ENCODE assay signal across 9 mouse cellular contexts in the genomic region with DNA sequence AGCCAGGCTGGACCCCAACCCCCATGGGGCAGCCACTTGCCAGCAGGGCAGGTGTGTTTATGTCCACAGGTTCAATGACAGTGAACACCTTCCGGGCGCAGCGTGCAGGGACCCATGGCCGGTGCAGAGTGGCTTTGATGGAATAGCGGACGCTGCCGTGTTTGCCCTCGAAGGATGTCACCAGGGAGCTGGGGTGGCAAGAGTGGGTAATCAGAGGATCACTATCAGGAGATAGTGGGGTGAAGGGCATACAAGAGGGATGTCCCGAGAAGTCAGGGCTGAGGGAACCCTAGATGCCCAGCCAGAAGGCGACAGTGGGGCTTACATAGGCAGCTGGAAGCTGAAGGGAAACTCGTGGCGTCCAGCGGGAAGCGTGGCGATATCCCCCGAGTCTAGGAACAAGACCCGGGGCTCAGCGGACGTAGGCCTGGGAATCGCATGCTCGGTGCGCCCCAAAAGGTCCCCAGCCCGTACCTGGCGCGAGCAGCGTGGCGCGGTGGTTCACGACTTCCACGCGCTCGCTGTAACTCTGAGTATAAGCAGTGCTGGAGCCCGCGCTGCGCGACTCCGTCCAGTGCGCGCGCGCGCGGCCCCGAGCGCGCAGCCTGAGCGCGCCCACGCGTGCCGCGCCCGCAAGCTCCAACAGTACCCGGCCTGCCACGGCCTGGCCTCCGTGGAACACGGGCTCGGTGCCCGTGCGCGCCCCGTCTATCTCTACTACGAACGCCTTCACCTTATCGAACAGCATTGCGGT. TPM values are rescaled to one million over a fixed set of nuclear protein-coding genes. Genes with fewer than 3 reads are reported as not detected.
DNase-seq lines count a peak whose midpoint lies in the region; ATAC-seq and TF ChIP-seq lines count a peak whose summit lies in the region.
"Had no signal": no experiment of that assay in that cellular context is flagged by ENCODE, and none has a peak within 500 bp of the region (broad histone marks: within the 10 kb centered on the region; RNA-seq: fewer than 3 reads in every experiment).

No protein-coding gene starts in this region.

- peaks cover 5% of the 10 kb centered on the region; the same call in 1 of the 2 replicates for H3K36me3 ChIP-seq in heart, embryonic 10.5 days
- peaks cover 14% of the 10 kb centered on the region for H3K36me3 ChIP-seq in ES-Bruce4 (ENCODE audit: control insufficient read depth, insufficient read depth, low read length, poor library complexity, severe bottlenecking)
- peaks cover 11% of the 10 kb centered on the region; the same call in 1 of the 2 replicates for H3K36me3 ChIP-seq in embryonic facial prominence, embryonic 15.5 days
- peaks cover 10% of the 10 kb centered on the region; the same call in 1 of the 2 replicates for H3K36me3 ChIP-seq in intestine, embryonic 14.5 days (ENCODE audit: control insufficient read depth, insufficient read depth, low read length)
- peaks cover 2% of the 10 kb centered on the region; the same call in 1 of the 2 replicates for H3K36me3 ChIP-seq in midbrain, embryonic 11.5 days (ENCODE audit: control insufficient read depth, insufficient read depth, low read length)

- whole genome bisulfite sequencing in heart, embryonic 10.5 days = 3% methylated on average over 66 of the region's 66 CpGs
- WGBS in embryonic facial prominence, embryonic 15.5 days = 2% methylated on average over 66 of the region's 66 CpGs
- WGBS in intestine, embryonic 14.5 days = 2% methylated on average over 66 of the region's 66 CpGs
- WGBS in midbrain, embryonic 11.5 days = 4% methylated on average over 65 of the region's 66 CpGs

- peak; percentile 12 for ATAC-seq in embryonic facial prominence, embryonic 15.5 days (ENCODE audit: insufficient number of reproducible peaks, low FRiP score, low TSS enrichment, low read depth)
- peak; percentile 41 for ATAC-seq in intestine, embryonic 14.5 days (replicated peaks; ENCODE audit: low FRiP score, low TSS enrichment, low read depth)
- ATAC-seq in midbrain, embryonic 11.5 days (ENCODE audit: low FRiP score) = peak; percentile 49

- no peak for DNase-seq in heart, embryonic 10.5 days (ENCODE audit: low spot score)
- DNase-seq in heart, postnatal 4 days = no peak
- DNase-seq in intestine, embryonic 14.5 days (ENCODE audit: low spot score) = peak; percentile 76
- DNase-seq in midbrain, embryonic 11.5 days (ENCODE audit: low spot score, missing footprints) = no peak
- DNase-seq in frontal cortex, adult 2 months (ENCODE audit: extremely low spot score in 1 of 2, low spot score in 1 of 2) = no peak
- DNase-seq in adrenal gland, adult 8-10 months = no peak

- no peak for TF ChIP-seq EP300 in ES-Bruce4 (IDR thresholded peaks at IDR 0.05; ENCODE audit: insufficient read depth, low read depth, low read length)

- TF ChIP-seq CTCF in ES-Bruce4 (IDR thresholded peaks at IDR 0.05; ENCODE audit: low read depth, low read length) = no peak

- H3K9ac ChIP-seq in ES-Bruce4 (ENCODE audit: low read depth, poor library complexity, severe bottlenecking) = peak overlapping the region; percentile 82
- peak overlapping the region; percentile 61 for H3K9ac ChIP-seq in embryonic facial prominence, embryonic 15.5 days
- H3K9ac ChIP-seq in intestine, embryonic 14.5 days (ENCODE audit: low read length) = peak overlapping the region; percentile 79
- peak overlapping the region; percentile 73 for H3K9ac ChIP-seq in midbrain, embryonic 11.5 days (ENCODE audit: low read length)

- peaks cover 25% of the 10 kb centered on the region for H3K4me1 ChIP-seq in heart, embryonic 10.5 days
- no peaks in the 10 kb centered on the region for H3K4me1 ChIP-seq in ES-Bruce4 (ENCODE audit: control insufficient read depth, insufficient read depth, low read length)
- peaks cover 19% of the 10 kb centered on the region for H3K4me1 ChIP-seq in embryonic facial prominence, embryonic 15.5 days
- peaks cover 6% of the 10 kb centered on the region for H3K4me1 ChIP-seq in intestine, embryonic 14.5 days (replicated peaks; ENCODE audit: control insufficient read depth, insufficient read depth, low read length)
- H3K4me1 ChIP-seq in midbrain, embryonic 11.5 days (ENCODE audit: control insufficient read depth, insufficient read depth, low read length) = peaks cover 6% of the 10 kb centered on the region

- H3K27me3 ChIP-seq in heart, embryonic 10.5 days (ENCODE audit: insufficient read depth, poor library complexity, severe bottlenecking) = peaks cover 36% of the 10 kb centered on the region
- no peaks in the 10 kb centered on the region for H3K27me3 ChIP-seq in ES-Bruce4 (ENCODE audit: control insufficient read depth, insufficient read depth, low read length, poor library complexity, severe bottlenecking)
- 0 out of 2 replicates have a peak, but pooled peaks cover 3% of the 10 kb centered on the region for H3K27me3 ChIP-seq in embryonic facial prominence, embryonic 15.5 days
- H3K27me3 ChIP-seq in intestine, embryonic 14.5 days (replicated peaks; ENCODE audit: control insufficient read depth, insufficient read depth, low read length) = no peaks in the 10 kb centered on the region
- no peaks in the 10 kb centered on the region; the same call in 1 of the 2 replicates for H3K27me3 ChIP-seq in midbrain, embryonic 11.5 days (ENCODE audit: control insufficient read depth, insufficient read depth, low read length)

- H3K4me2 ChIP-seq in embryonic facial prominence, embryonic 15.5 days (replicated peaks) = peak overlapping the region; percentile 70
- H3K4me2 ChIP-seq in intestine, embryonic 14.5 days (ENCODE audit: low read length) = peak overlapping the region; percentile 61
- H3K4me2 ChIP-seq in midbrain, embryonic 11.5 days = peak overlapping the region; percentile 78

- no peak for TF ChIP-seq POLR2A in ES-Bruce4 (IDR thresholded peaks at IDR 0.05; ENCODE audit: insufficient read depth, low read length)

- H3K27ac ChIP-seq in heart, embryonic 10.5 days = peak overlapping the region; percentile 93
- peak overlapping the region; percentile 85 for H3K27ac ChIP-seq in ES-Bruce4 (ENCODE audit: insufficient read depth, low read length)
- H3K27ac ChIP-seq in embryonic facial prominence, embryonic 15.5 days (replicated peaks) = peak overlapping the region; percentile 95
- H3K27ac ChIP-seq in intestine, embryonic 14.5 days (ENCODE audit: low read depth) = peak overlapping the region; percentile 90
- H3K27ac ChIP-seq in midbrain, embryonic 11.5 days (ENCODE audit: low read depth, low read length) = peak overlapping the region; percentile 46; the same call in 1 of the 2 replicates

- no peaks in the 10 kb centered on the region for H3K9me3 ChIP-seq in heart, embryonic 10.5 days
- no peaks in the 10 kb centered on the region for H3K9me3 ChIP-seq in ES-Bruce4 (replicated peaks; ENCODE audit: control insufficient read depth, insufficient read depth, low read length, poor library complexity, severe bottlenecking)
- no peaks in the 10 kb centered on the region for H3K9me3 ChIP-seq in embryonic facial prominence, embryonic 15.5 days (replicated peaks)
- no peaks in the 10 kb centered on the region for H3K9me3 ChIP-seq in intestine, embryonic 14.5 days (ENCODE audit: control insufficient read depth, low read length)
- no peaks in the 10 kb centered on the region for H3K9me3 ChIP-seq in midbrain, embryonic 11.5 days (ENCODE audit: control insufficient read depth, low read length)

- peak overlapping the region; percentile 76 for H3K4me3 ChIP-seq in heart, embryonic 10.5 days
- H3K4me3 ChIP-seq in ES-Bruce4 (ENCODE audit: low read depth, low read length) = peak overlapping the region; percentile 78
- H3K4me3 ChIP-seq in embryonic facial prominence, embryonic 15.5 days (replicated peaks) = peak overlapping the region; percentile 75
- H3K4me3 ChIP-seq in intestine, embryonic 14.5 days (ENCODE audit: low read depth, low read length) = peak overlapping the region; percentile 63
- H3K4me3 ChIP-seq in midbrain, embryonic 11.5 days (ENCODE audit: low read depth, low read length) = peak overlapping the region; percentile 60

RNA-seq across cellular contexts. Expression of a gene that starts 0.7 kb away (rescaled TPM):
- polyA plus RNA-seq in heart, embryonic 10.5 days (2016; fragmentation: Nextera tagmentation; extraction: Ambion mirVana) = 3.7 and 3.8 TPM in 2 replicates
- 1 to 10 TPM; 5.1 to 7.5 TPM for total RNA-seq in heart, postnatal 4 days (2021)
- 11.1 and 12.1 TPM in 2 replicates for polyA plus RNA-seq in ES-Bruce4 (2011; ENCODE audit: insufficient read depth, insufficient read length, low read depth, missing spikeins)
- 9.3 and 10.1 TPM in 2 replicates for polyA plus RNA-seq in embryonic facial prominence, embryonic 15.5 days (2015; fragmentation: Nextera tagmentation; extraction: Ambion mirVana)
- 7.3 and 7.9 TPM in 2 replicates for polyA plus RNA-seq in intestine, embryonic 14.5 days (2014; fragmentation: Nextera tagmentation; extraction: Ambion mirVana)
- polyA plus RNA-seq in midbrain, embryonic 11.5 days (2014; fragmentation: Nextera tagmentation; extraction: Ambion mirVana) = 7.1 and 8.0 TPM in 2 replicates
- polyA plus RNA-seq in frontal cortex, adult 2 months (2012; rRNA removed) = 24.6 and 27.8 TPM in 2 replicates
- total RNA-seq in adrenal gland, adult 8-10 months (2022) = 10 to 100 TPM; 11.7 to 17.7 (median 14.5) TPM

RNA-seq across cellular contexts. Expression of a gene that starts 24.2 kb away (rescaled TPM):
- polyA plus RNA-seq in heart, embryonic 10.5 days (2016; fragmentation: Nextera tagmentation; extraction: Ambion mirVana) = 1.1 and 1.6 TPM in 2 replicates
- 1 to 10 TPM; 2.5 to 3.0 TPM for total RNA-seq in heart, postnatal 4 days (2021)
- 3.2 and 3.5 TPM in 2 replicates for polyA plus RNA-seq in ES-Bruce4 (2011; ENCODE audit: insufficient read depth, insufficient read length, low read depth, missing spikeins)
- polyA plus RNA-seq in embryonic facial prominence, embryonic 15.5 days (2015; fragmentation: Nextera tagmentation; extraction: Ambion mirVana) = 3.8 and 5.6 TPM in 2 replicates
- 1.6 and 2.1 TPM in 2 replicates for polyA plus RNA-seq in intestine, embryonic 14.5 days (2014; fragmentation: Nextera tagmentation; extraction: Ambion mirVana)
- polyA plus RNA-seq in midbrain, embryonic 11.5 days (2014; fragmentation: Nextera tagmentation; extraction: Ambion mirVana) = 10.9 and 12.4 TPM in 2 replicates
- polyA plus RNA-seq in frontal cortex, adult 2 months (2012; rRNA removed) = 25.2 and 27.9 TPM in 2 replicates
- 1 to 10 TPM; 4.2 to 4.7 (median 4.4) TPM for total RNA-seq in adrenal gland, adult 8-10 months (2022)

RNA-seq across cellular contexts. Expression of a gene that starts 30.6 kb away (rescaled TPM):
- polyA plus RNA-seq in heart, embryonic 10.5 days (2016; fragmentation: Nextera tagmentation; extraction: Ambion mirVana) = 0.12 TPM in 1 of 2 replicates, not detected in the other
- total RNA-seq in heart, postnatal 4 days (2021) = under 1 TPM in 1 of 2 experiments, not detected in 1; 0.12 TPM
- polyA plus RNA-seq in ES-Bruce4 (2011; ENCODE audit: insufficient read depth, insufficient read length, low read depth, missing spikeins) = 1.1 and 2.0 TPM in 2 replicates
- polyA plus RNA-seq in embryonic facial prominence, embryonic 15.5 days (2015; fragmentation: Nextera tagmentation; extraction: Ambion mirVana) = 0.26 and 0.28 TPM in 2 replicates
- polyA plus RNA-seq in intestine, embryonic 14.5 days (2014; fragmentation: Nextera tagmentation; extraction: Ambion mirVana) = 0.24 and 0.35 TPM in 2 replicates
- polyA plus RNA-seq in midbrain, embryonic 11.5 days (2014; fragmentation: Nextera tagmentation; extraction: Ambion mirVana) = 0.38 TPM in 1 of 2 replicates, not detected in the other
- polyA plus RNA-seq in frontal cortex, adult 2 months (2012; rRNA removed) = 0.48 and 0.71 TPM in 2 replicates
- under 1 TPM; 0.11 to 0.75 (median 0.22) TPM for total RNA-seq in adrenal gland, adult 8-10 months (2022)
- total RNA-seq: adrenal gland, postnatal 36 days had no signal

RNA-seq across cellular contexts. Expression of a gene that starts 34.0 kb away (rescaled TPM):
- polyA plus RNA-seq in heart, embryonic 10.5 days (2016; fragmentation: Nextera tagmentation; extraction: Ambion mirVana) = 7.9 and 9.3 TPM in 2 replicates
- total RNA-seq in heart, postnatal 4 days (2021) = 1 to 10 TPM; 8.4 to 8.9 TPM
- polyA plus RNA-seq in ES-Bruce4 (2011; ENCODE audit: insufficient read depth, insufficient read length, low read depth, missing spikeins) = 9.1 and 10.9 TPM in 2 replicates
- polyA plus RNA-seq in embryonic facial prominence, embryonic 15.5 days (2015; fragmentation: Nextera tagmentation; extraction: Ambion mirVana) = 19.1 and 20.2 TPM in 2 replicates
- polyA plus RNA-seq in intestine, embryonic 14.5 days (2014; fragmentation: Nextera tagmentation; extraction: Ambion mirVana) = 13.1 and 16.7 TPM in 2 replicates
- 9.1 and 10.1 TPM in 2 replicates for polyA plus RNA-seq in midbrain, embryonic 11.5 days (2014; fragmentation: Nextera tagmentation; extraction: Ambion mirVana)
- polyA plus RNA-seq in frontal cortex, adult 2 months (2012; rRNA removed) = 178 and 202 TPM in 2 replicates
- 10 to 100 TPM; 17.8 to 37.7 (median 26.5) TPM for total RNA-seq in adrenal gland, adult 8-10 months (2022)

RNA-seq across cellular contexts. Expression of a gene that starts 34.9 kb away (rescaled TPM):
- 120 and 143 TPM in 2 replicates for polyA plus RNA-seq in heart, embryonic 10.5 days (2016; fragmentation: Nextera tagmentation; extraction: Ambion mirVana)
- total RNA-seq in heart, postnatal 4 days (2021) = 10 to 100 TPM; 42.6 to 46.2 TPM
- polyA plus RNA-seq in ES-Bruce4 (2011; ENCODE audit: insufficient read depth, insufficient read length, low read depth, missing spikeins) = 62.8 and 67.2 TPM in 2 replicates
- polyA plus RNA-seq in embryonic facial prominence, embryonic 15.5 days (2015; fragmentation: Nextera tagmentation; extraction: Ambion mirVana) = 99.6 and 104 TPM in 2 replicates
- 97.3 and 105 TPM in 2 replicates for polyA plus RNA-seq in intestine, embryonic 14.5 days (2014; fragmentation: Nextera tagmentation; extraction: Ambion mirVana)
- 161 and 166 TPM in 2 replicates for polyA plus RNA-seq in midbrain, embryonic 11.5 days (2014; fragmentation: Nextera tagmentation; extraction: Ambion mirVana)
- 185 and 189 TPM in 2 replicates for polyA plus RNA-seq in frontal cortex, adult 2 months (2012; rRNA removed)
- 10 to 100 TPM; 48.5 to 68.7 (median 51.3) TPM for total RNA-seq in adrenal gland, adult 8-10 months (2022)
